Mouse (Mus musculus): ENCODE results near the gene Zbed4. TPM values are rescaled to one million over a fixed set of nuclear protein-coding genes. Genes with fewer than 3 reads are reported as not detected.
"Not testable (repeated sequence)": the region's sequence is repeated elsewhere in the genome, so short reads cannot be mapped to it uniquely, and the experiment has no call there.

Gene Zbed4
- total and polyA plus RNA-seq, 2 experiments from 2014 or later: 4.5 to 20.7 TPM

DNA sequence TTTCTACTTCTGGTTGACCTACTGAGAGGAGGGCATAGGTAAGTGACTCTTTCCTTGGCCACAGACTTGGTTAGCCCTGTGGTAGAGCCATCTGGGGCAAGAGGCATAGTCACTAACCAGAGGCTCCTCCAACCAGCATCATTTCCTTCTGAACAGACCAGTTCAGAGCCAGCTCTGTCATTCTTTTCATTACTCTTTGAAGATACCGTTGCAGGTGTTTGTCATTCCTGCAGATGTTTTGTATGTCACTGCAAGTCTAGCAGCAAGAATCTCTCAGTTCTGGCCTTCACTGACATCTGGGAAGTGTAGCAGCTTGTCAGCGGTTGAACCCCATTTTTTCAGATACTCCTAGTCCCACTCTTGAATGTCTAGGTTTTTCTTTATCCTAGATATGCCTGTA, 3.4 kb downstream of the Zbed4 start:
- H3K9me3 ChIP-seq (ENCODE audit: low read length): no peaks in the 10 kb centered on the region
- DNase-seq (ENCODE audit: low spot score): no peak
- H3K4me1 ChIP-seq (ENCODE audit: insufficient read depth, low read length): no peaks in the 10 kb centered on the region; the same call in 1 of the 2 replicates
- H3K4me2 ChIP-seq (ENCODE audit: low read depth, low read length, poor library complexity, severe bottlenecking): no peak overlapping the region
- 92% methylated on average over 2 of the region's 2 CpGs for WGBS
- ATAC-seq (ENCODE audit: low FRiP score): no peak
- TF ChIP-seq CTCF (IDR thresholded peaks at IDR 0.05): no peak
- H3K27ac ChIP-seq (ENCODE audit: low read depth, low read length): no peak overlapping the region
- no peaks in the 10 kb centered on the region for H3K27me3 ChIP-seq (ENCODE audit: insufficient read depth, low read length)
- no peak overlapping the region for H3K9ac ChIP-seq (replicated peaks; ENCODE audit: low read length, poor library complexity, severe bottlenecking)
- H3K36me3 ChIP-seq (ENCODE audit: insufficient read depth, low read length): peaks cover 14% of the 10 kb centered on the region
- H3K4me3 ChIP-seq (ENCODE audit: low read depth, low read length): no peak overlapping the region

DNA sequence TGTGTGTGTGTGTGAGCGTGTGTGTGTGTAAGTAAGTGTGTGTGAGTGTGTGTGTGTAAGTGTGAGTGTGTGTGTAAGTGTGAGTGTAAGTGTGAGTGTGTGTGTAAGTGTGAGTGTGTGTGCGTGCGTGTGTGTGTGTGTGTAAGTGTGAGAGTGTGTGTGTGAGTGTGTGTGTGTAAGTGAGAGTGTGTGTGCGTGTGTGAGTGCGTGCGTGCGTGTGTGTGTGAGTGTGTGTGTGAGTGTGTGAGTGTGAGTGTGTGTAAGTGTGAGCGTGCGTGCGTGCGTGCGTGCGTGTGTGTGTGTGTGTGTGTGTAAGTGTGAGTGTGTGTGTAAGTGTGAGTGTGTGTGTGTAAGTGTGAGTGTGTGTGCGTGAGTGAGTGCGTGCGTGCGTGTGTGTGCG, 4.3 kb downstream of the Zbed4 start:
- TF ChIP-seq CTCF (IDR thresholded peaks at IDR 0.05): no peak
- peaks cover 14% of the 10 kb centered on the region for H3K36me3 ChIP-seq (ENCODE audit: insufficient read depth, low read length)
- H3K27me3 ChIP-seq (ENCODE audit: insufficient read depth, low read length): no peaks in the 10 kb centered on the region
- DNase-seq (ENCODE audit: low spot score) (no peak), ATAC-seq (ENCODE audit: low FRiP score) (no peak)
- H3K4me2 ChIP-seq (ENCODE audit: low read depth, low read length, poor library complexity, severe bottlenecking): no peak overlapping the region
- no peak overlapping the region for H3K4me3 ChIP-seq (ENCODE audit: low read depth, low read length)
- 99% methylated on average over 18 of the region's 18 CpGs for WGBS
- H3K9ac ChIP-seq (replicated peaks; ENCODE audit: low read length, poor library complexity, severe bottlenecking): no peak overlapping the region
- no peaks in the 10 kb centered on the region for H3K4me1 ChIP-seq (ENCODE audit: insufficient read depth, low read length)
- H3K9me3 ChIP-seq (ENCODE audit: low read length): no peaks in the 10 kb centered on the region
- H3K27ac ChIP-seq (ENCODE audit: low read depth, low read length): no peak overlapping the region

- DNase-seq (ENCODE audit: low spot score) (no peak), ATAC-seq (ENCODE audit: low FRiP score) (no peak)
- no peak for TF ChIP-seq CTCF (IDR thresholded peaks at IDR 0.05)
- Histone ChIP-seq H3K9me3 (ENCODE audit: low read length) (no peaks in the 10 kb centered on the region), H3K36me3 (ENCODE audit: insufficient read depth, low read length) (peaks cover 15% of the 10 kb centered on the region), H3K4me1 (ENCODE audit: insufficient read depth, low read length) (no peaks in the 10 kb centered on the region), H3K9ac (replicated peaks; ENCODE audit: low read length, poor library complexity, severe bottlenecking) (no peak overlapping the region), H3K4me3 (ENCODE audit: low read depth, low read length) (no peak overlapping the region), H3K4me2 (ENCODE audit: low read depth, low read length, poor library complexity, severe bottlenecking) (no peak overlapping the region), H3K27ac (ENCODE audit: low read depth, low read length) (no peak overlapping the region), H3K27me3 (ENCODE audit: insufficient read depth, low read length) (no peaks in the 10 kb centered on the region)
- 95% methylated on average over 3 of the region's 3 CpGs for WGBS
Observed at GRCm38 (mm10) chr15:88758061-88758460, 6.6 kb downstream of the Zbed4 start.

GRCm38 (mm10) chr15:88761551-88761950, 10.1 kb downstream of the Zbed4 start:
- WGBS: 96% methylated on average over 4 of the region's 4 CpGs
- no peak for TF ChIP-seq CTCF (IDR thresholded peaks at IDR 0.05)
- Histone ChIP-seq H3K27me3 (ENCODE audit: insufficient read depth, low read length) (no peaks in the 10 kb centered on the region), H3K4me3 (ENCODE audit: low read depth, low read length) (no peak overlapping the region), H3K9ac (replicated peaks; ENCODE audit: low read length, poor library complexity, severe bottlenecking) (no peak overlapping the region), H3K9me3 (ENCODE audit: low read length) (no peaks in the 10 kb centered on the region), H3K4me2 (ENCODE audit: low read depth, low read length, poor library complexity, severe bottlenecking) (no peak overlapping the region), H3K27ac (ENCODE audit: low read depth, low read length) (no peak overlapping the region), H3K36me3 (ENCODE audit: insufficient read depth, low read length) (peaks cover 15% of the 10 kb centered on the region), H3K4me1 (ENCODE audit: insufficient read depth, low read length) (no peaks in the 10 kb centered on the region)
- ATAC-seq (ENCODE audit: low FRiP score) (no peak), DNase-seq (ENCODE audit: low spot score) (no peak)

DNA sequence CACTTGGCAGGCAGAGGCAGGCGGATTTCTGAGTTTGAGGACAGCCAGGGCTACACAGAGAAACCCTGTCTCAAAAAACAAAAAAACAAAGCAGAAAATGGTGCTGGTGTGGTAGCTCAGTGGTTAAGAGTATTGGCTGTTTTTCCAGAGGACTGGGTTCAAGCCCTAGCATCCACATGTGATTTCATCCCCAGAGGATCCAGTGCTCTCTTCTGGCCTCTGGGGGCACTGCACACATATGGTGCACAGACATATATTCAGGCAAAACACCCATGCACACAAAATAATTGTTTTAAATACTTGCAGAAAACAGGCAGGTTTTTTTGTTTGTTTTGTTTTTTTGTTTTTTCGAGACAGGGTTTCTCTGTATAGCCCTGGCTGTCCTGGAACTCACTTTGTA, 14.7 kb downstream of the Zbed4 start:
- H3K4me2 ChIP-seq (ENCODE audit: low read depth, low read length, poor library complexity, severe bottlenecking); H3K36me3 ChIP-seq (ENCODE audit: insufficient read depth, low read length); H3K27me3 ChIP-seq (ENCODE audit: insufficient read depth, low read length); ATAC-seq (ENCODE audit: low FRiP score); DNase-seq (ENCODE audit: low spot score); H3K4me3 ChIP-seq (ENCODE audit: low read depth, low read length); H3K9me3 ChIP-seq (ENCODE audit: low read length); H3K27ac ChIP-seq (ENCODE audit: low read depth, low read length); H3K4me1 ChIP-seq (ENCODE audit: insufficient read depth, low read length); H3K9ac ChIP-seq (replicated peaks; ENCODE audit: low read length, poor library complexity, severe bottlenecking): not testable (repeated sequence)
- 96% methylated on average over 2 of the region's 2 CpGs for WGBS
- TF ChIP-seq CTCF (IDR thresholded peaks at IDR 0.05): peak; percentile 42

DNA sequence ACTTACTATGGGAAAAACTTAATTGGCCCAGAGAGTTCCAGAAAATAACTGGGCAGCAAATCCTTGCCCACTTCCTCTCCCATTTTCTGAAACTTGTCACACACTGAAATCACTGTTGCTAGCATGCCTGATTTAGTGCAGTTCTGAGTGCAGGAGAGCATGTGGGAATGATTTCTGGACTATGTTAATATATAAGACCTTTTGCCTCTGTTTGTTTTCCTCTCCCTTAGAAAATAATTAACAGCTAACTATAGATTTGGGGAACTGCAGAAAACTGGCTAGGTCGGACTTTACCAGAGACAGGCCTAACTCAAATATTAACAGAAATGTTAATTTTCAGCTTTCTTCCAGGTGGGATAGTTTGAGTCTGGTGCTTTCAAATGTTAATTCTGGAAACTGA, 17.1 kb downstream of the Zbed4 start:
- ATAC-seq (ENCODE audit: low FRiP score): no peak
- TF ChIP-seq CTCF (IDR thresholded peaks at IDR 0.05): no peak
- no peak overlapping the region for H3K9ac ChIP-seq (replicated peaks; ENCODE audit: low read length, poor library complexity, severe bottlenecking)
- no peaks in the 10 kb centered on the region for H3K9me3 ChIP-seq (ENCODE audit: low read length)
- no peak for DNase-seq (ENCODE audit: low spot score)
- H3K27me3 ChIP-seq (ENCODE audit: insufficient read depth, low read length): no peaks in the 10 kb centered on the region
- H3K27ac ChIP-seq (ENCODE audit: low read depth, low read length): no peak overlapping the region
- H3K4me2 ChIP-seq (ENCODE audit: low read depth, low read length, poor library complexity, severe bottlenecking): no peak overlapping the region
- 87% methylated on average over 1 of the region's 1 CpGs for WGBS
- H3K36me3 ChIP-seq (ENCODE audit: insufficient read depth, low read length): peaks cover 10% of the 10 kb centered on the region; the same call in 1 of the 2 replicates
- H3K4me1 ChIP-seq (ENCODE audit: insufficient read depth, low read length): no peaks in the 10 kb centered on the region
- no peak overlapping the region for H3K4me3 ChIP-seq (ENCODE audit: low read depth, low read length)

- H3K9ac ChIP-seq (replicated peaks; ENCODE audit: low read length, poor library complexity, severe bottlenecking); H3K9me3 ChIP-seq (ENCODE audit: low read length); H3K4me1 ChIP-seq (ENCODE audit: insufficient read depth, low read length); H3K27ac ChIP-seq (ENCODE audit: low read depth, low read length); DNase-seq (ENCODE audit: low spot score); H3K36me3 ChIP-seq (ENCODE audit: insufficient read depth, low read length); H3K4me3 ChIP-seq (ENCODE audit: low read depth, low read length); ATAC-seq (ENCODE audit: low FRiP score); H3K4me2 ChIP-seq (ENCODE audit: low read depth, low read length, poor library complexity, severe bottlenecking); H3K27me3 ChIP-seq (ENCODE audit: insufficient read depth, low read length): not testable (repeated sequence)
- 93% methylated on average over 5 of the region's 5 CpGs for WGBS
Observed at GRCm38 (mm10) chr15:88774630-88775029, 23.2 kb downstream of the Zbed4 start.

Measured in midbrain, postnatal 0 days (tissue).